Mouse (Mus musculus) thymus, postnatal 0 days (tissue): ENCODE results near the gene Smim1. TPM values are rescaled to one million over a fixed set of nuclear protein-coding genes. Genes with fewer than 3 reads are reported as not detected.

Source experiments
- DNase-seq: peaks from one replicate; pipeline ENCODE4 v3.0.0-alpha.2; 2015; ENCODE audit warnings: low spot score
- polyA plus RNA-seq: library from polyadenylated mRNA; unstranded; fragments of >200 nt; fragmentation: Nextera tagmentation; extraction: Ambion mirVana; gene quantifications from 2 replicates; pipeline ENCODE4 v1.2.1, GENCODE M21; 2015

Smim1 gene
- polyA plus RNA-seq, 1 experiment from 2014 or later, result 8.8 TPM

DNA sequence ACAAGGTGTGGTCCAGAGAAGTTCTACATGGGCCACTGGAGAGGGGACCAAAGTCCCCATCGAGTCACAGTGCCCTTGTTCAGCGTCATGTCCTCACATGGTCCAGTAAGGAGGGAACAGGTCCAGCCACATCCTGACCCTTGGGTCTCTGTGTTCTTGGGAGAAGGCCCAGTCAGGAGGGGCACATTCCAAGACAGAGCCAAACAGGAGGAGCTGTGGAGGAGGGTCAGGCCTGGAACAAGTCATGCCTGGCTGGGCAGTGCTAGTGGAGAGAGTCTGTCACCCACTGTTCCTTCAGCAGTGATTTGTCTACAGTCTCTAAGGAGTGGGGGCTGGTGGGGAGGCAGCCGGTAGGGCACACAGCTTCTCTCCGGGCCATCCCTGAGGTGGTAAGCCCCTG lies 3.6 kb downstream of the Smim1 start:
- DNase-seq, result no peak

DNA sequence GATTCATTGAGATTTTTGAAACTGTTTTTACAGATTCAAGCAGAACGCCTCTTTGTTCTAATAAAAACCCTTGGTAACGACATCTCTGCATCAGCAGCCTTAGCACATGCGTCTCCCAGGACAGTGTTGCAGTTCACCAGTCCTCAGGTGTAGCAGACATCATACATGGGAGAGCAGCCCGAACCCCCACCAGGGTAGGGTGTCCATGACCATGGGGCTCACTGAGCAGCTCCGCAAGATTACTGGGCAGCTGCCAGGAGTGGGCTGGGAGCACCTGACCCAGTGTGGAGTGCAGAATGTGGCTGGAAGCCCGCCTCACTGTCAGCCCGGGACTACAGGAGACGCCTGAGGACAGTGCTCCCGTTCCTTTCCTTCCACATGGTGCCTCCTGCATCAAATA lies 4.6 kb downstream of the Smim1 start:
- no peak for DNase-seq

DNA sequence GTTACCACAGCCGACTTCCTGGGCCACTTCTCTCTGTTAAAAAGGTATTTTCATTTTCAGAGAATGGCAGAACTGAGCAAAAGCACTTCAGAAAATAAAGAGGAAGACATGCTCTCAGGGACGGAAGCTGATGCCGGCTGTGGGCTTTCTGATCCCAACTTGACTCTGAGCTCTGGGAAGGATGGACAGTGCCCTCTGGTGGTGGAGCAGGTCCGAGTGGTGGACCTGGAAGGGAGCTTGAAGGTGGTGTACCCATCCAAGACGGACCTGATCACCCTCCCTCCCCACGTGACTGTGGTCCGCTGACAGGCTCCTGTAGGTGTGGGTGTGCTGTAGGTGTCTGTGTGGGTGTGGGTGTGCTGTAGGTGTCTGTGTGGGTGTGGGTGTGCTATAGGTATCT lies 6.5 kb downstream of the Smim1 start:
- peak; percentile 36 for DNase-seq

DNA sequence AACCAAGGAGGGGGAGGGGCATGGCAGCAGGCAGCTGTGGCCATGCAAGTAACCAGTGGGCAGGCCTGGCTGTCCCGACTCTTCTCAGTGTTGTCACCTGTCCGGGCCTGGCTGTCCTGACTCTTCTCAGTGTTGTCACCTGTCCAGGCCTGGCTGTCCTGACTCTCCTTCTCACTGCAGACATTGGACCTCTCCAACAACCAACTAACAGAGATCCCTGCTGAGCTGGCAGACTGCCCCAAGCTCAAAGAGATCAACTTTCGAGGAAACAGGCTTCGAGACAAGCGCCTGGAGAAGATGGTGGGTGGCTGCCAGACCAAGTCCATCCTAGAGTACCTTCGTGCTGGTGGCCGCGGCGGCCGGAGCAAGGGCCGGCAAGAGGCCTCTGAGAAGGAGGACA lies 10.6 kb downstream of the Smim1 start:
- no peak for DNase-seq

DNA sequence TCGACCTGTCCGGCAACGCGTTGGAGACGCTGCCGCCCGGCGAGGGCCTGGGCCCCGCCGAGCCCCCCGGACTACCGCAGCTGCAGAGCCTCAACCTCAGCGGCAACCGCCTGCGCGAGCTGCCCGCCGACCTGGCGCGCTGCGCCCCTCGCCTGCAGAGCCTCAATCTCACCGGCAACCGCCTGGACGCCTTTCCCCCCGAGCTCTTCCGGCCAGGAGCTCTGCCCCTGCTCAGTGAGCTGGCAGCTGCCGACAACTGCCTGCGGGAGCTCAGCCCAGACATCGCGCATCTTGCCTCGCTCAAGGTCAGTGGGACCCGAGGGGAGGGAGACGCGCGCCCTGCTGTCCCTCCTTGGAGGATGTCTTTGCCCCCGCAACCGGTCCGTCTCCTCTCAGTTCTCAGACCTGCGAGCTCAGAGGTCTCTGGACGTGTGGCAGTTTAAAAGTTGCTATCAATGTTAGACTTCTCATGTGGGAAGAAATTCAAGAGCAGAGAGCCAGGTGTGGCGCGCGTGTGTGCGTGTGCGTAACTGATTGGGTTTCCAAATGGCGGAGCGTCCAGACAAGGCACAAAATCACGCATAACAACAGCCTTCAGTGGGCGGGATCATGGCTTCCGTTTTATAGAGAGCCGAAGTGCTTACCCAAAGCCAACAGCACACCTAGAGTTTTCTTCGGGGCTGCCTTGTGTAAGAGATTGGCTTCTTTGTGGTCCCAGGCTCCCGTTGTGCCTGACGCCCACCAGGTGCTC lies 13.7 kb downstream of the Smim1 start:
- DNase-seq, result peak; percentile 42

DNA sequence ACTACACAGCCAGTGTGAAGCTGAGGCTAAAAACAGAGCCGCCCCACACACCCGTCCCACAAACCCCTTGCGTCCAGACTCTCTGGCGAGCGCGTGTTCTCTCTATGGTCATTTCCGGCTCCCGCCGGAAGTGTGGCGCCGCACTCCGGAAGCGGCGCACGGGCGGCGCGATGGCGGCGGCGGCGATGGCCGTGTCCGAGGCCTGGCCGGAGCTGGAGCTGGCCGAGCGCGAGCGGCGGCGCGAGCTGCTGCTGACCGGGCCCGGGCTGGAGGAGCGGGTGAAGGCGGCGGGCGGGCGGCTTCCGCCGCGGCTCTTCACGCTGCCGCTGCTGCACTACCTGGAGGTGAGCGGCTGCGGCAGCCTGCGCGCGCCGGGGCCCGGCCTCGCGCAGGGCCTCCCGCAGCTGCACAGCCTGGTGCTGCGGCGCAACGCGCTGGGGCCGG lies 14.4 kb downstream of the Smim1 start, which contains the start of gene Lrrc47:
TSS of gene Lrrc47 (plus strand) at position 86 of the 444 bp plus-strand sequence.
- peak; percentile 79 for DNase-seq

DNA sequence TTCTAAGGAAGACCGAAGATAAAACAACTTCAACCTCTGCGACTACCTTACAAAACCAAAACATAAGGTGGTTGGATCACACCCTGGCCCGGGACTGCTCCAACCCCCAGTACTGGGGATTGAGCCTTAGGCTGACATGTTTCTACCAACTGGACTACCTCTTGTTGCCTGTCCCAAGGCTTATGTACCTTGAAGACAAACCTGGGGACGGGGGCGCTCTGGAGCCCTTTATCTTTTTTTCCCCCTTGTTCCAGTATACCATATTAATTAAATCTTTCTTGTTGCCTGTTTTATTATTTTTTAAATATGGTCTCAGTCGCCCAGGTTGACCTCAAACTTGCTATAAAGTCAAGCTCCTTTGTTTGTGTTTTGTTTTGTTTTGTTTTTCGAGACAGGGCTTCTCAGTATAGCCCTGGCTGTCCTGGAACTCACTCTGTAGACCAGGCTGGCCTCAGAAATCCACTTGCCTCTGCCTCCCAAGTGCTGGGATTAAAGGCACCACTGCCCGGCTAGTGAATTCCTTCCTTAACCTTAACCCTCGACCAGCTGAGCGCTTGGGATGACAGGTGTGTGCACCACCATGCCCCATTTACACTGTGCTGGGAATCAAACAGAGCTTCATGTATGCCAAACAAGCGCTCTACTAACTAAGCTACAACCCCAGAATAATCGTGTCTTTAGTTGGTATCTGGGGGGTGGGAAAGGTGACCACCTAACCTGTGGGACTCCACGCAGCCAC lies 15.0 kb downstream of the Smim1 start:
- no peak for DNase-seq

DNA sequence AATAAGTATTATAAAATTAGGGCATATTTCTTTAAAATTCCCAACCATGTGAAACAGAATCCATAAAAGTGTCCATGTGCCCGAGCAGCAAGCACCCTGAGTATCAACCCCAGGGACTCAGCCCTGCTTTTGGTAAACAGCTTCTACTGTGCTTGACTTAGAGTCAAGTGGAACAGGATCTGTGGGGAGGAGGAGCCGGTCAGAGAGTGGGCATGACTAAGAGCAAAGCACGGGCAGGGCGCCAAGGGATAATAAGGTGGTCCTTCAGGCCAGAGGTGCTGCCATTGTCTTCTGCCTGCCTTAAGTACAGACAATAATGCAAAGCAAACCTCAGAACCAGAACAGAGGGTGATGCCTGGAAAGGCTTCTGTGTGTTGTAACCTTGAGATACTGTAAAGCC lies 18.3 kb downstream of the Smim1 start:
- no peak for DNase-seq

DNA sequence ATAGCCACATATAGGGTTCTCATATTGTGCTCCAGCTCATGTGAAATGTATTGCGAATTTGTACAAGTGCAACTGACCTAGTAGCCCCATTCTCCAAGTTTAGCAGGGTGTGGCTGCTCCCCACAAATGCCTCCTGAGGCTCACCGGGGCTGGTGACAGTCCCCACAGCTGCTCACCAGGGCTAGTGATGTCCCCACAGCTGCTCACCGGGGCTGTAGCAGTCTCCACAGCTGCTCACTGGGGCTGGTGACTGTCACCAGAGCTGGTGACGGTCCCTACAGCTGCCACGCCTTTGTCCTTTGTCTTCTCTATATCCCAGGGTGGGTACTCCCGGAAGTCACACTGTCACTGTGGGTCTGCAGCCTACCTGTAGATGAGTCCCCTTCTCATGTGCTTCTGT lies 19.8 kb downstream of the Smim1 start:
- no peak for DNase-seq

DNA sequence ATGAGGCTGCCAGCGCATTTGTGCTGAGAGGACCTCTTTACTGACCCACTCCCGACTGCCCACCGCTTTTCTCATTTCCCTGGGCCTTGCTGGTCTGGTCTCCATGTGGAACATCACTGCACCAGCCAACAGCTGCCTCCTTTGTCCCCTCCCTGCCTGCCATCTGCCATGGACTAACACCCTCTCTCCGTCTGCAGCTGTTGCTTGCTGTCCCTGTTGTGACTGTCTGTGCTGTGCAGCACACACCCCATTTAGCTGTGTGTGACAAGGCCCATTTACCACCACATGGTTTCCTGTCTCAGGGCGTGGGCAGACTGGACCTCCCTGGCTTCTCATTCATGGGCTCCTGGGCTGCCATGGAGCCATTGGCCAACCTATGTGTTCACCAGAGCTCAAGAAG lies 20.5 kb downstream of the Smim1 start:
- no peak for DNase-seq

DNA sequence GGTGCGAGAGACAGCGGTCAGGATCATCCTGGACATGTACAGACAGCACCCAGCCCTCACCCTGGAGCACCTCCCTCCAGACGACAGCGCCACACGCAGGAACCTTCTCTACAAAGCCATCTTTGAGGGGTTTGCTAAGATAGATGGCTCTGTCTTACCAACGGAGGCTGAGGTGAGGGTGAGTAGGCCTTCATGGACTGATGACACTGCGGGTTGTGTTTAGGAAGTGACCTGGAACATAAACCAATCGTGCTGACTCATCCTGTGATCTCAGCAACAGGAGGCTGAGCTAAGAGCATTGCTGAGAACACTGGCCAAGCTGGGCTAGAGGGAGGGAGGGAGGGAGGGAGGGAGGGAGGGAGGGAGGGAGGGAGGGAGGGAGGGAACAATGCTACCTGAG lies 32.5 kb downstream of the Smim1 start:
- no peak for DNase-seq

DNA sequence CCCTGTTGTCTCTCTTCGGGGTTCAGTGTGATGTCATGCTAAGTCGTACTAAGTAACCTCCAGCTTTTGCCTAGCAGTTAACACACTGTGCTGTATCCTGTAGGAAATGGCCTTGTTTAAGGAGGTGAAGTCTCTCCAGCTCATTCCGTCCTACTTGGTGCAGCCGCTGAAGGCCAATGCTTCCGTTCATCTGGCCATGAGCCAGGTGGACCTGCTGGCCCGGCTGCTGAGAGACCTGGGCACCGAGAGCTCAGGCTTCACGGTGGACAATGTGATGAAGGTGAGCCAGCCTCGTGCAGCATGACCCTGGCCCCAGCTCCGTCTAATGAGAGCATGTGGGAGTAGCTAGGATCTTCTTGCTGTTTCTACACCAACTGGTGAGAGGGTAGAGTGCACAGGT lies 33.3 kb downstream of the Smim1 start:
- DNase-seq, result no peak

DNA sequence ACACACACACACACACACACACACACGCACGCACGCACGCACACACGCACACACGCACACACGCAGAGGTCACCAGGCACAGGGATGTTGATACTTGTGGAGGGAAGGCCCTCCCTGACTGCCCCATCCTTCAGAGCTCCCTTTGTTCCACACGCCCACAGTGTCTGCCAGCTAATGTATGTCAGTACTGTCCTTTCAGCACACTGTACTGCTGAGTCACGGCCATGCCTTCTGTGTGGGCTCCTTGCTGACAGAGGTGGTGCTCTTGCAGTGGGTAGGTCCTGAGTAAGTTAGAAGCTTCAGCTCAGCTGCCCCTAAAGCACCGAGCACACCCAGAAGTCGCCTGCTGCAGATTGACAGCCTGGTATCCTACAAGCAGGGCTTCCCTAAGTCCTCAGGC lies 45.6 kb downstream of the Smim1 start:
- DNase-seq, result no peak

DNA sequence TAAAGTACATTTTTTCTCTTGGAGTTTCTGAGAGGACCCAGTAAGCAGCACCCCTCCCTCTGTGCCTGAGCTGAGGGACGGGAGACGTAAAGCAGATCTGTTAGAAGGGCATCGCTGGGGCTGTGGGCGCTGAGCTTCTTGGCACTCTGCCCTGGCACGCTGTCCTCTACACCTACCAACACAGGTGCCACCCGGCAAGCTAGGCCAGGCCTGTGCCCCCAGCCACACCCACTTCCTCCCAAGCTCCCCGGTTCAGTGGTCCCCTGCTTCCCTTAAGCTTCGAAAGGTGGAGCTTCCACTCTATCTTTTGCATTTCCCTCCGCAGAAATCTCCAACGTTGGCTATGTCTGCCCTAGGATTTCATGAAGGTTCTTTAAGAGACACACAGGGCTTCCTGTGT lies 46.8 kb downstream of the Smim1 start:
- DNase-seq, result no peak

DNA sequence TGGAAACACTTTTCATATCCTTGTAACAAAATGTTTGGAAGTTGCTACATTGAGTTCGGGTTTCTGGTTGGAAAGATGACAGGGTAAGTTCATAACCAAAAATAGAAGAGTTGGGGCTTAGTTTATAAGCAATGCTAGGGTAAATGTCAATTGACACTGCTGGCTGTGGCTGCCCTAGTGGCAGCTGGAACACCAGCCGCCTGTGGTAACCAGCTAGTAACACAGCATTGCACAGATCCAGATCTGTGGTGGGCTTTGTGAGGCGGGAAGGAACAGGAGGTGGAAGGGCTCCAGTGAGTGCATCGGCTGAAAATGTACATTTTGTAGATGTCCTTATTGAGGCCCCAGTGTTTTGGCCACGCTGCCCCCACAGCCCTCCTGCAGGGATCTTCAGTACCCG lies 50.3 kb downstream of the Smim1 start:
- DNase-seq, result peak; percentile 28

DNA sequence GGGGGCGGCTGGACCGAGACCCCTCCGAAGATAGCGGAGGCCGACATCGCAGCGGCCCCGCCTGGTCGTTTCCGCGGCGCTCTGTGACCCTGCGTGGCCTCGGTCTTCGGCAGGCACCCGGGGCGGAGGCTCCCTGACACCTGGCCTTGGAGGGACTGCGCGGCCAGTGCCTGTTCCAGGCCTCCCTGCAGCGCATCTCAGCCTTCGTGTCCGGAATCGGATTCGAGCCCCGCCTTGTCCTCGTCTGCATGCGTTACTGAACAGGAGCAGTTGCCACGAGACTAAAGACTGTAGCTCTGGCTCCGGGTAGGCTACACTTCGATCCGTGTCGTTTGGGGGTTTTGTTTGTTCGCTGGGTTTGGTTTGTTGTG lies 50.8 kb downstream of the Smim1 start:
- no peak for DNase-seq

DNA sequence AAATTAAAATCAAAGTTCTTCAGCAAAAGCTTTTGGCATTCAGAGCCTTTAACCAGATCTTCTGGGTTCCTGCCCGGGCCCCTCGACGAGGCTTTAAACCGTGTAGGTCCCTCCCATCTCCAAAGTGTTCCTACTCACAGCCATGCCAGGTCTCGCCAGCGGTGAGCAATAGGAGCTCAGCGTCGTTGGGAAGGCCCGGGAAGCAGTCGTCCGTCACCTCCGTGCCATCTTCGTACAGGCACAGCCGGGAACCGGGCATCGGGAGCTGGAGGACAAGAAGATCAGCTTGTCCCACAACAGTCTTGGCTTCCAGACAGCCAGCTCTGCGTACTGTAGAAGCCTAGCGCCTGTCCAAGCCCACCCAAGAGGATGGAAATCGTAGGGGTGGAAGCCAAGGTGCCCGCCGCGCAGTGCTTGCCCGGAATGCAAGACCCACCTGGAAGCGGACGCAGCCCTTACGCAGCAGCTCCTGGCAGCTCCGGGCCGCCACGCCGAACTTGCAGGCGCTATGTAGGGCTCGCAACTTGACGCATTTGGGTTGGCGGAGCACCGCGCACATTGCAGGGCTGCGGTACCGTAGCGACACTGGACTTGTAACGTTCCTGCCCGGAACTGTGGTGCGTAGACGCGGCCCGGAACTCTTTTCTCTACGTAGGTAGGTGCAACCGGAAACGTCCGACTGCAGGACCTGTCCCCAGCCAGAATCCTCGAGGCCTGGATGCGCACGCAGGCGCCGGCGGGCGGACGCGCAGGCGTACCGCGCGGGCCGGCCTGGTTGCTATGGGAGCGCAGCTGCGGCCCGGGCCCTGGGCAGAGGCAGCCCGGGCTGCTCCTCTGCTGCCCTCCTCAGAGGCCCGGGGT lies 51.4 kb downstream of the Smim1 start, which contains the start of the genes Dffb and Cep104:
TSS of gene Dffb (minus strand) at position 696 of the 861 bp plus-strand sequence.
TSS of gene Cep104 (plus strand) at position 764 of the 861 bp plus-strand sequence.
- DNase-seq, result peak; percentile 89
